Mouse (Mus musculus) forebrain, embryonic 13.5 days (tissue): Measurements from ENCODE around the gene Osbpl11. TPM values are rescaled to one million over a fixed set of nuclear protein-coding genes. Genes with fewer than 3 reads are reported as not detected.
"Not testable (repeated sequence)": the region's sequence is repeated elsewhere in the genome, so short reads cannot be mapped to it uniquely, and the experiment has no call there.

Source experiments
- ATAC-seq: fragments of 200-750 bp; cut with Nextera tagmentation; 2 replicates; pipeline ENCODE4 v1.8.0; 2017
- H3K27ac ChIP-seq: fragments of 300-500 bp; sonication (generic); 2 replicates; pipeline ENCODE4 v1.5.1; 2015; ENCODE audit warnings: inconsistent platforms, mild to moderate bottlenecking, moderate library complexity
- H3K27me3 ChIP-seq: fragments of 300-500 bp; sonication (generic); 2 replicates; pipeline ENCODE4 v1.6.1; 2015; ENCODE audit warnings: mild to moderate bottlenecking, inconsistent platforms
- H3K36me3 ChIP-seq: fragments of 300-500 bp; sonication (generic); 2 replicates; pipeline ENCODE4 v1.6.1; 2015; ENCODE audit warnings: mild to moderate bottlenecking, inconsistent platforms; ENCODE audit not compliant: poor library complexity, severe bottlenecking
- H3K4me1 ChIP-seq: fragments of 300-500 bp; sonication (generic); 2 replicates; pipeline ENCODE4 v1.6.1; 2015; ENCODE audit warnings: inconsistent platforms
- H3K4me2 ChIP-seq: fragments of 300-500 bp; sonication (generic); 2 replicates; pipeline ENCODE4 v1.6.1; 2015; ENCODE audit warnings: inconsistent platforms, mild to moderate bottlenecking, moderate library complexity
- H3K4me3 ChIP-seq: fragments of 300-500 bp; sonication (generic); 2 replicates; pipeline ENCODE4 v1.5.1; 2015; ENCODE audit warnings: mild to moderate bottlenecking, inconsistent platforms
- H3K9ac ChIP-seq: fragments of 300-500 bp; sonication (generic); 2 replicates; pipeline ENCODE4 v1.6.1; 2015; ENCODE audit warnings: mild to moderate bottlenecking, inconsistent platforms
- H3K9me3 ChIP-seq: fragments of 300-500 bp; sonication (generic); replicated peaks from 2 replicates; pipeline ENCODE4 v1.6.1; 2016; ENCODE audit warnings: inconsistent platforms
- WGBS: fragments of 180-500 bp; shearing (Covaris S2); methylation state at CpG from one replicate; pipeline ENCODE4 v1.1.7; 2015; 5-methylcytosine and 5-hydroxymethylcytosine counted together
- polyA plus RNA-seq: library from polyadenylated mRNA; unstranded; fragments of >200 nt; fragmentation: Nextera tagmentation; extraction: Ambion mirVana; gene quantifications from 2 replicates; pipeline ENCODE4 v1.2.1, GENCODE M21; 2015

Osbpl11 gene
- 14.7 and 16.2 TPM in 2 replicates for polyA plus RNA-seq

GRCm38 (mm10) chr16:33184901-33185260 is at the start of gene Osbpl11:
Gene Osbpl11 (plus strand): TSS chr16:33185071.
- H3K4me3 ChIP-seq = peak within 1 kb of the TSS; percentile 95
- WGBS = under 1% methylated on average over 26 of the region's 27 CpGs
- H3K36me3 ChIP-seq = no peaks in the 10 kb centered on the region
- no peaks in the 10 kb centered on the region for H3K9me3 ChIP-seq
- H3K4me2 ChIP-seq = peak within 1 kb of the TSS; percentile 98
- ATAC-seq = peak; percentile 96
- peak within 1 kb of the TSS; percentile 94 for H3K9ac ChIP-seq
- no peaks in the 10 kb centered on the region for H3K27me3 ChIP-seq
- peaks cover 28% of the 10 kb centered on the region for H3K4me1 ChIP-seq
- peak within 1 kb of the TSS; percentile 86 for H3K27ac ChIP-seq

- Histone ChIP-seq H3K27me3 (no peaks in the 10 kb centered on the region), H3K4me1 (no peaks in the 10 kb centered on the region), H3K4me2 (no peak overlapping the region), H3K9ac (no peak overlapping the region), H3K4me3 (no peak overlapping the region), H3K27ac (no peak overlapping the region), H3K9me3 (no peaks in the 10 kb centered on the region), H3K36me3 (no peaks in the 10 kb centered on the region)
- ATAC-seq = no peak
- whole genome bisulfite sequencing = 68% methylated on average over 4 of the region's 4 CpGs
These were observed 49.7 kb upstream of the Osbpl11 start for GRCm38 (mm10) chr16:33135167-33135566.

GRCm38 (mm10) chr16:33139061-33139460 is 45.8 kb upstream of the Osbpl11 start:
- H3K27me3 ChIP-seq, H3K9ac ChIP-seq, H3K4me3 ChIP-seq, H3K36me3 ChIP-seq, H3K27ac ChIP-seq, ATAC-seq, H3K4me2 ChIP-seq, H3K9me3 ChIP-seq, H3K4me1 ChIP-seq: not testable (repeated sequence)
- 86% methylated on average over 7 of the region's 7 CpGs for WGBS

- no peak for ATAC-seq
- Histone ChIP-seq H3K9me3 (peaks cover 7% of the 10 kb centered on the region; the same call in 1 of the 2 replicates), H3K27me3 (no peaks in the 10 kb centered on the region), H3K9ac (no peak overlapping the region), H3K4me1 (no peaks in the 10 kb centered on the region), H3K36me3 (no peaks in the 10 kb centered on the region), H3K4me2 (no peak overlapping the region), H3K27ac (no peak overlapping the region), H3K4me3 (no peak overlapping the region)
- WGBS = 32% methylated on average over 3 of the region's 3 CpGs
These were observed 43.1 kb upstream of the Osbpl11 start for GRCm38 (mm10) chr16:33141758-33142280.

- Histone ChIP-seq H3K27me3 (no peaks in the 10 kb centered on the region), H3K9ac (no peak overlapping the region), H3K4me1 (no peaks in the 10 kb centered on the region), H3K9me3 (peaks cover 7% of the 10 kb centered on the region; the same call in 1 of the 2 replicates), H3K4me2 (no peak overlapping the region), H3K27ac (no peak overlapping the region), H3K36me3 (no peaks in the 10 kb centered on the region), H3K4me3 (no peak overlapping the region)
- WGBS = 77% methylated on average over 2 of the region's 2 CpGs
- no peak for ATAC-seq
These were observed 41.4 kb upstream of the Osbpl11 start for GRCm38 (mm10) chr16:33143452-33143851.

GRCm38 (mm10) chr16:33146185-33146584 is 38.7 kb upstream of the Osbpl11 start:
- Histone ChIP-seq H3K4me1 (no peaks in the 10 kb centered on the region), H3K4me2 (no peak overlapping the region), H3K9me3 (peaks cover 7% of the 10 kb centered on the region; the same call in 1 of the 2 replicates), H3K27ac (no peak overlapping the region), H3K4me3 (no peak overlapping the region), H3K27me3 (no peaks in the 10 kb centered on the region), H3K36me3 (no peaks in the 10 kb centered on the region), H3K9ac (no peak overlapping the region)
- 98% methylated on average over 3 of the region's 3 CpGs for WGBS
- no peak for ATAC-seq

- Histone ChIP-seq H3K9me3 (peaks cover 7% of the 10 kb centered on the region; the same call in 1 of the 2 replicates), H3K27ac (no peak overlapping the region), H3K4me2 (no peak overlapping the region), H3K36me3 (no peaks in the 10 kb centered on the region), H3K4me1 (no peaks in the 10 kb centered on the region), H3K27me3 (no peaks in the 10 kb centered on the region), H3K4me3 (no peak overlapping the region), H3K9ac (no peak overlapping the region)
- no peak for ATAC-seq
- WGBS = 71% methylated on average over 4 of the region's 4 CpGs
These were observed 36.7 kb upstream of the Osbpl11 start for GRCm38 (mm10) chr16:33148135-33148534.

GRCm38 (mm10) chr16:33150875-33151274 is 34.0 kb upstream of the Osbpl11 start:
- not testable (repeated sequence) for H3K36me3 ChIP-seq, H3K9me3 ChIP-seq, H3K27ac ChIP-seq, H3K4me1 ChIP-seq, H3K4me3 ChIP-seq, H3K4me2 ChIP-seq, ATAC-seq, H3K27me3 ChIP-seq, H3K9ac ChIP-seq
- 79% methylated on average over 9 of the region's 9 CpGs for WGBS

- Histone ChIP-seq H3K9me3 (no peaks in the 10 kb centered on the region), H3K27ac (no peak overlapping the region), H3K9ac (no peak overlapping the region), H3K27me3 (no peaks in the 10 kb centered on the region), H3K36me3 (no peaks in the 10 kb centered on the region), H3K4me2 (no peak overlapping the region), H3K4me3 (no peak overlapping the region), H3K4me1 (no peaks in the 10 kb centered on the region)
- WGBS = 79% methylated on average over 8 of the region's 8 CpGs
- peak; percentile 57; the same call in 1 of the 2 replicates for ATAC-seq
These were observed 33.3 kb upstream of the Osbpl11 start for GRCm38 (mm10) chr16:33151558-33151957.

- Histone ChIP-seq H3K36me3 (no peaks in the 10 kb centered on the region), H3K4me1 (no peaks in the 10 kb centered on the region), H3K9ac (no peak overlapping the region), H3K4me3 (no peak overlapping the region), H3K9me3 (no peaks in the 10 kb centered on the region), H3K27me3 (no peaks in the 10 kb centered on the region), H3K27ac (no peak overlapping the region), H3K4me2 (no peak overlapping the region)
- no peak for ATAC-seq
- WGBS = 58% methylated on average over 4 of the region's 4 CpGs
These were observed 29.9 kb upstream of the Osbpl11 start for GRCm38 (mm10) chr16:33154992-33155391.

GRCm38 (mm10) chr16:33158006-33158405 is 26.9 kb upstream of the Osbpl11 start:
- H3K4me2 ChIP-seq = no peak overlapping the region
- ATAC-seq = no peak
- no peak overlapping the region for H3K27ac ChIP-seq
- WGBS = 83% methylated on average over 11 of the region's 11 CpGs
- H3K9me3 ChIP-seq = no peaks in the 10 kb centered on the region
- H3K36me3 ChIP-seq = no peaks in the 10 kb centered on the region
- H3K4me3 ChIP-seq = no peak overlapping the region
- no peaks in the 10 kb centered on the region for H3K27me3 ChIP-seq
- no peak overlapping the region for H3K9ac ChIP-seq
- no peaks in the 10 kb centered on the region for H3K4me1 ChIP-seq

- Histone ChIP-seq H3K4me1 (no peaks in the 10 kb centered on the region), H3K4me2 (no peak overlapping the region), H3K9me3 (no peaks in the 10 kb centered on the region), H3K27ac (no peak overlapping the region), H3K36me3 (no peaks in the 10 kb centered on the region), H3K4me3 (no peak overlapping the region), H3K27me3 (no peaks in the 10 kb centered on the region), H3K9ac (no peak overlapping the region)
- WGBS = 87% methylated on average over 14 of the region's 14 CpGs
- ATAC-seq = no peak; the same call in 1 of the 2 replicates
These were observed 26.2 kb upstream of the Osbpl11 start for GRCm38 (mm10) chr16:33158590-33159071.

GRCm38 (mm10) chr16:33159363-33159762 is 25.5 kb upstream of the Osbpl11 start:
- no peaks in the 10 kb centered on the region for H3K27me3 ChIP-seq
- no peaks in the 10 kb centered on the region for H3K4me1 ChIP-seq
- no peak for ATAC-seq
- WGBS = 95% methylated on average over 2 of the region's 2 CpGs
- no peak overlapping the region for H3K4me3 ChIP-seq
- no peak overlapping the region for H3K27ac ChIP-seq
- H3K4me2 ChIP-seq = no peak overlapping the region
- H3K9me3 ChIP-seq = no peaks in the 10 kb centered on the region
- no peak overlapping the region for H3K9ac ChIP-seq
- H3K36me3 ChIP-seq = no peaks in the 10 kb centered on the region
